Mouse (Mus musculus): ENCODE measurements around the gene Psma7. TPM values are rescaled to one million over a fixed set of nuclear protein-coding genes. Genes with fewer than 3 reads are reported as not detected.

Gene Psma7
- total RNA-seq (2021) = 100 to 1,000 TPM; 163 to 172 TPM

DNA sequence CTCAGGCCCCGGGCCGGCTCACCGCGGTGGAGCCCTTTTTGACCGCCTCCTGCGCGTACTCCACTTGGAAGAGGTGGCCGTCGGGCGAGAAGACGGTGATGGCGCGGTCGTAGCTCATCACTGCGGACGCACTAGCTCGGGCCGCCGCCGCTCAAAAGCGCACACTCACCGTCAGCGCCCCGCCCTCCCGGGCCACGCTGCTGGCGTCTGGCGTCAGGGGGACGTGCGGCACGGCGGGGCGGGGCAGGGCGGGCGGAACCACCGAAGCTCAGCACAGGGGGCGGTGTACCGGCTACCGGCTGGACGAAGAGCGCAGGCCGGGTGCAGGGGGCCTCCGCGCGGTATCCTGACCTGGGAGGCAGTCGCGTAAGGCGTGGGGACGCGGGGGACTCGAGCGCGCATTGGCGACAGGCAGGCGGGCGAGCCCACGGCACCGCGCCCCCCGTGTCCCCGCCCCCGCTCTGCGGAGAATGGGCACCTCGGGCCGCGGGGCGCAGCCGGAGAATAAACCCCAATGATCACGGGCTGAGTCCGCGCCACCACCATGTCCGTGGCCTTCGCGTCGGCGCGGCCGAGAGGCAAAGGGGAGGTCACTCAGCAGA lies at the start of gene Psma7, which contains the start of gene Ss18l1:
TSS of gene Psma7 (minus strand) at position 178 of the 602 bp plus-strand sequence.
TSS of gene Ss18l1 (plus strand) at position 254 of the 602 bp plus-strand sequence.
- intact Hi-C loops (cut with DNase I) = loop anchor here (1.0 to 5.0 kb wide), 2 partner anchors 17 to 65 kb away; partner anchors contain the start of gene Taf4
- peak; percentile 91 to 93 for DNase-seq (ENCODE audit: low spot score in 2 of 2)

DNA sequence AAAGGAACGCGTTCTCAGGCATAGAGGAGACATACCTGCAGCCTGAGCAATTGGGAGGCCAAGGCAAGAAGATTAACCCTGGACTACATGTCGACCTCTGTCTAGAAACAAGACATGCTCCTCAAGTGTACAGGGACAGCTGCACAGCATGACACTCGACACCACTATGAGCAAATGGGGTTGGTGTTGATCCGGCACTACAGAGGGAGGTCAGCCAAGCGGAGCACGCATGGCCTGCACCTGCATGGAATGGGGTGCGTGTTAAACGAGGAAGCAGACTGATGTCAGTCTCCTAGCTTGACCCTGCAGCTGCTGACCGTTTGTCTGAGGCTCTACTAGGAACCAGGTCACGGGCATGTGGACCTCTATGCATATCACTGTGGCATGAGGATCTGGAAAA lies 48.1 kb upstream of the Psma7 start:
- intact Hi-C loops (cut with DNase I) = no loop called here
- no peak for DNase-seq (ENCODE audit: low spot score in 2 of 2)

DNA sequence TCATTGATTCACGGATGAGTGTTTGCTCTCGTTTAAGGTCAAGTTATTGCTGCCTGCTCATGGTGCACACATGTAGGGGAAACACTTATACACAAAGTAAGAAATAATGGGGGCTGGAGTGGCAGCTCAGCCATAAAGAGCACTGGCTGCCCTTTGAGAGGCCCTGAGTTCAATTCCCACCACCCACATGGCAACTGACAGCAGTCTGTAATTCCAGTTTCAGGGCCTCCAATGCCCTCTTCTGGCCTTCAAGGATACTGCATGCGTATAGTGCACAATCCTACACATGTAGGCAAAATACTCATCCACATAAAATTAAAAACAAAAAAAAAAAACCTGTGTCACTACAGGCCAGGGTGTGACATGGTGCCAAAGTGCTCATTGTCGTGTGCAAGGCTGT lies 45.2 kb upstream of the Psma7 start:
- intact Hi-C loops (cut with DNase I) = no loop called here

DNA sequence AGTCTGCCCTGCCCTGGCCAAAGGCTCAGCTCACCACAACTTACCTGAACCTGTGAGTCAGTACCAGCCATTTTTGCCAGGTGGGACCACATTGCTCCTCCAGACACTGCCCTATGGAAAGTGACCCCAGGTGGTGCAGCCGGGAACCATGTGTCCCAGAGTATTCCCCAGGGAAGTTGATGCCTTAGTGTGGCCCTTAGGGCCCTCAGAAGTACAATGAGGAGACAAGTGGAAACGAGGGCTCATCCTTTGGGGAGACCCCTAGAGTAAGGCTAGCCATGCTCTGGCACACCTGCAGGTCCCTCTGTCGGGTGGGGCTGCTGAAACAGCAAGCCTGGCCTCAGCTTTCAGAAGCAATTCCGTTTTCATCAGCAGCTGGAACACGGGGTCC lies 44.4 kb upstream of the Psma7 start:
- DNase-seq (ENCODE audit: low spot score in 2 of 2) = no peak
- intact Hi-C loops (cut with DNase I) = no loop called here

More for the DNA sequence above, 45.2 kb upstream of the Psma7 start:
- DNase-seq (ENCODE audit: low spot score in 2 of 2) = no peak

DNA sequence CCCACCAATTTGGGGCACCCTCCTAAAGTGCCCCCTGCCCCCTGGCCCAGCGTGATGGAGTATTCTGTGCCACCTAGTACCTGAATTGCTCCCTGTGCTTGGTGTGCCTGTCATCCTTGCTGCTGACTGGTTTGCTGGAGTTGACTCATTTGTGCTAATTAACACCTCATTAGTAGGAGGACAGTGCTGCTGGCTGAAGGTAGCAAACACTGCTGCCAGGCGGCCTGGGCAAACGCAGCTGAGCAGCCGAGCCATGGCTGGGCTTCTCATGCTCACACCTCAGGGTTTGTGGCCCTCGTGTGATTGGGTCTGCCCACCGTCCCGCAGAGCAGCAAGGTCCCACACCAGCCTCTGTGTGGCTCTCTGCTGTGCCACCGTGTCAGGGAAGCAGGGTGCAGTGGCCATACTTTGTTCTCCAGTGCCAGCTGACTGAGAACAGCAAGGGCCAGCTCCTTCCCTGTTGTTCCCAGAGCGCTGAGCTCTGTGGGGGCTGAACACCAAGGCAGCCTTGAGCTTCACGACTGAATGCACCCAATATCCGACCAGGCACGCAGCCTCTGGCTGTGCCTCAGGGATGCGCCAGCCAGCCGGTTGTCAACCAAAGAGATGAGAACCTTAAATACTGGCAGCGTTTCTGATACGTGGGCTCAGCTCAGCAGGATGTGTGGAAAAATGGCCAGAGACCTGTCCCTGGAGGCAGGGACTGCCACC lies 43.8 kb upstream of the Psma7 start:
- intact Hi-C loops (cut with DNase I) = no loop called here
- no peak for DNase-seq (ENCODE audit: low spot score in 2 of 2)

DNA sequence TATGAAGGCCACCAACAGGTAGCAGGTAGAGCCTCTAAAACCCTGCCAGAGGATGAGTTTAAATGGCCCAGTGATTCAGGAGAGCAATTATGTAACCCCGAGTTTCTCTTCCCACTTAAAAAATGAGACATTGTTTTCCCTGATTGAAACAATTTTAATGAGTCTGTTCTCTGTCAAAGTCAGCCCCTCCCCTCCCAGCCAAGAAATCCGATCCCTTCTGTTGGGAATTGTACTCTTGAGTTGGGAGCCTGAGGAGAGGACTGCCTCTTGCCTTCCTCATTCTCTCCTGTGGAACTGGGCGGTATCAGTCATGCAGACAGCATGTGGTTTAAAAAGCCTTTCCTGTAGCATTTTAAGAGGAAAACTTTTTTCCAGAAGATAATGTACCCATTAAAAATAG lies 42.3 kb upstream of the Psma7 start:
- intact Hi-C loops (cut with DNase I) = no loop called here
- no peak for DNase-seq (ENCODE audit: low spot score in 2 of 2)

DNA sequence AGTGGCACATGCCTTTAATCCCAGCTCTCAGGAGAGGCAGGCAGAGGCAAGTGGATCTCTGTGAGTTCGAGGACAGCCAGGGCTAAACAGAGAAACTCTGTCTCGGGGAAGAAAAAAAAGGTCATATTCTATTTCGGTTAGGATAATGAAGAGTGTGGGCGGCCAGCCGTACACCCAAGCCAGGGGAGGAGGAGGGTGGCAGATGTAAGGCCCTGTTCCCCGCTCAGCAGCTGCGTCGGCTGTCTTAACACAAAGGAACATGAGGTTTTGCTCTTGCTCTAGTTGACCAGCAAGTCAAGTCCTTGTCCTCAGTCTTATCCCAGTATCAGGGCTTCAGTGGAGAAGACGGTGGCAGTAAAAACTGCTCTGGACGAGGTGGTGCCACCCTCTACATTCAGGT lies 40.8 kb upstream of the Psma7 start:
- DNase-seq (ENCODE audit: low spot score in 2 of 2) = no peak
- intact Hi-C loops (cut with DNase I) = no loop called here

DNA sequence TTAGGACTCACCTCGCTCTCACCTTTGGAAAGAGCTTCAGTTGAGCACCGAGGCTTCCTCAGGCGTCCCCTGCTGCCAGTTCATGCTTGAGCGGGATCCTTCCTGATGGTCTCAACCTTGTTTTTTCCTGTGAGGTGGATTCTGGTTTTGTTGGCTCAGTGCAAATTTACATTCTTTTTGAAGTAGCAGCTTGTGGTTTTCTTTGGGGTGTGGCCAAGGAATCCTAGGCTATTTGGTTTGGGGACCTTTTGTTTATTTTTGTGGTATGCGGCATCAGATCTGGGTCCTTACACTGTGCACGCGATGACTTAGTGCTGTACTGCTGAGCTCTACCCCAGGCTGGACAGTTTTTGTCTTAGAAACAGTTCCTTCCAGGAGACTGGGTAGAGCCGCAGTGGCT lies 38.4 kb upstream of the Psma7 start:
- intact Hi-C loops (cut with DNase I) = no loop called here
- DNase-seq (ENCODE audit: low spot score in 2 of 2) = no peak

DNA sequence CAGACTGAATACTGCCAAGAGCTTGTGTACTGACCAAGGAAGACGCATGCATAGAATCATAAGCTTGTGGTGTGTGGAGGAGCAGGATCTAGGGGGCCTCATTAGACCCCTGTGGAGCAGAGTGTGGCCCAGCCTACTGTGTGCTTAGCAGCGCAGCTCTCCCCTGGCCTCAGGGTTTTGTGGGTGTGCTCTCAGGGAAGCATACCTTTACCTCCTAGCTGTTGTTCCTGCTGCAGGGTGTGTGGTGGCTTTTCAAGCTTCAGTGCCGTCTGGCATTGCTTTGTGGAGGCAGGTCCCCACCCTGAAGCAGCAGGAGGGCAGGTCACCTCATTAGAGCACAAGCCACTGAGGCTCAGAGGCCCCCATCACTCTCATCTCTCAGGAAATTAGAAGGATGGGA lies 35.4 kb upstream of the Psma7 start:
- intact Hi-C loops (cut with DNase I) = loop anchor here (10.0 kb wide), 1 partner anchor 177 kb away; the partner anchor contains the start of gene Rps21
- no peak for DNase-seq (ENCODE audit: low spot score in 2 of 2)

DNA sequence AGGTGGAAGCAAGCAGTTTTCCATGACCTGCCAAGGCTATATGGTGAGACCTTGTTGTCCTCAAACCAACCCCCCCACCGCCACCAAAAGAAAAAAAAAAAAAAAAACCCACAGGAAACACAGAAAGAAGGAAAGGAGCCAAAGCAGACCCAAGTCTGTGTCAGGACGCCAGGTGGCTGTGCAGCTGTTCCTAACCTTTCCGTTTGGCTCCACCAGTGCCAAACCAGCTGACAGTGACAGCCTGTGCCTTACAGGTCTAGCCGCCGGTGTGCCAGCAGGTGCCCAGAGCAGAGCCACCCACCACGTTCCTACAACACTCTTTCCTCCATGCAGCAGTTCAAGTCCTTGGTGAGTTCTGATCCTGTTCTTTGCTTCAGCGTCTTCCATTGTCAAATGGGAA lies 30.7 kb upstream of the Psma7 start:
- no peak for DNase-seq (ENCODE audit: low spot score in 2 of 2)
- intact Hi-C loops (cut with DNase I) = loop anchor here (10.0 kb wide), 1 partner anchor 182 kb away; the partner anchor contains the start of gene Rps21

DNA sequence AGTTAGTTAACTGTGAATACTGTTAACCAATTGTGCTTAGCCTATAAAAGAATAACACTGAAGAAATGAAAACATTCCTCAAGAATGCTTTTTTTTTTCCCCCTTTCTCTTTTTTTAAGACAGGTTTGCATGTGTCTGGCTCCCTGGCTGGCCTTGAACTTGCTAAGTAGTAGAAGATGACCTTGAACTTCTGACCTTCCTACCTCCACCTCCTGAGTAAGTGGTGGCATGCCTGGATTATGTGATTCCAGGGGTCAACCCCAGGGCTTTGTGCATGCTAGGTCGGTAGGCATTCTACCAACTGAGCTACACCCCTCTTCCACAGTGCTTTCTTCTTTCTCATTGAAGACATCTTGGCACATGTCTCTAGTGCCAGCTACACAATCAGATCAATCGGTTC lies 29.4 kb upstream of the Psma7 start:
- intact Hi-C loops (cut with DNase I) = loop anchor here (10.0 kb wide), 1 partner anchor 183 kb away; the partner anchor contains the start of gene Rps21
- no peak for DNase-seq (ENCODE audit: low spot score in 2 of 2)

DNA sequence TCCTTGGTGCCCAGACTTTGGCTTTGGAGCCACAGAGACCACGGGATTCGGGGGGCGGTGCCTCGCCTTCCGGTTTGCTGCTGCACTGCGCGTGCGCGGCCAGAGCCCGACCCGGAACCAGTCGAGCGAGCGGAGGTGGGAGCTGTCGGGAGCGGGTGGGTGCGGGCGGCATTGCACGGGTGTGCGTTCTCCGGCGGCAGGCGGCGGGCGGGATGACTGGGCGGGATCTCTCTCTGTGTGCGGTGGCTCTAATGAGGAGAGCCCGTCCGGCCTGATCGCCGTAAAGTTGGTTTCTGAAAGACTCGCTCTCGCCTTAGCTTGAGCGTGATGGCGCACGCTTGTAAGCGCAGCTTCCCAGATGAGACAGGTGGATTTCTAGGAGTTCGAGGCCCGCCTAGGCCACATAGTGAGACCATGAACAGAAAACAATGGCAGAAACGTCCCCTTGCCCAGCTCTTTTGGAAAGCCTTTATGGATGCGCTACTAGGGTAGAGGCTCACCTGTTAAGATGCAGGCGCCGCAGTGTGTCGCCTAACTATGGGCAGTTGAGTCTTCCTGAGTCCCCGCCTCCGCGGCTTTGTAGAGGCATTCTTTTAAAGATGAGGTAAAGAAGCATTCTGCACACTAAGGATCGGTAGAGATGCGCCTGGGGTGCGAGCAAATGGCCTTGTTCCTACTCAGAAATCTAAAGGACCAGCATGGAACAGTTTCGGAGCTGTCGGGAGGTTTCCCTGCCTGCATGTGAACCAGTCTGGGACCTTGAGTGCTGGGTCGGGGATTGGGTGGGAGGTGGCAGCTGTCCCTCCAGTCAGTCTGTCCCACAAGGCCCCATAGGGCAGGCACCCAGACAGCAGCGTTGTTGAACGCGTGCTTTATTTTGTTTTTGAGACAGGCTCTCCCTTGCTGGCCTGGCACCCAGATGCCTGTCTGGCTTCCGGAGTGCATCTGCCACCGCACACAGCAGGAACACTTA lies 28.5 kb upstream of the Psma7 start, which contains the start of gene Mtg2:
TSS of gene Mtg2 (plus strand) at position 108 of the 973 bp plus-strand sequence.
- intact Hi-C loops (cut with DNase I) = loop anchor here (10.0 kb wide), 1 partner anchor 184 kb away; the partner anchor contains the start of gene Rps21
- DNase-seq (ENCODE audit: low spot score in 2 of 2) = peak; percentile 98

DNA sequence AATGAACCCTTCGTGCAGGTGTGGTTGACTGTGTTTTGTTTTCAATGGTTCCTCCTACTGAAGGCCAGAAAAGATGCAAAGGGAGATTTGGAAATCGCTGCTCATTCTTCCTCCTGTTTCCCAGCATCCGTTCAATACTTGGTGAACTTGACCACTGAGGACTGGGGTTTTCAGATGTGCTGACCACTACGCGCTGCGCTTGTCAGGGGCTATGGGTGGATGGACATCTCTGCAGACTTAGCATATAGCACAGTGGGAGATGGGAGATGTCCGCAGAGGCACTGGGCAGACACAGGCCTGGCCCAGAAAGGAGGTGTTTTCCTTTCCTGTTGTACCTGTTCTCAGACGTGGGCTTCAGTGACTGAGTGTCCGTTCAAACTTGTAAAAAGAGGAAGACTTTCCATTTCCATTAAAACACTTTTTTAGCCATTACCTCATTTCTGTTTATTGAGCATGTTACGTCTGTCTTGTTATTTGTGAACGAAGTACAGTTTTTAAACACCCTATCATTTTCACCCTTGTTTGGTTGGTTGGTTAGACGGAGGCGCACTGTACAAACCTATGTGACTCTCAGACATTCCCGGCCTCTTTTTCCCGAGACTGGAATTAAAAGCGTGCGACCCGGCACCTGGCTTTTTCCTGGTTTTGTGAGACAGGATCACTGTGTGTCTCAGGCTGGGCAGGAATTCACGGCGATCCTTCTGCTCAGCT lies 27.7 kb upstream of the Psma7 start:
- intact Hi-C loops (cut with DNase I) = loop anchor here (10.0 kb wide), 1 partner anchor 185 kb away; the partner anchor contains the start of gene Rps21
- no peak for DNase-seq (ENCODE audit: low spot score in 2 of 2)

DNA sequence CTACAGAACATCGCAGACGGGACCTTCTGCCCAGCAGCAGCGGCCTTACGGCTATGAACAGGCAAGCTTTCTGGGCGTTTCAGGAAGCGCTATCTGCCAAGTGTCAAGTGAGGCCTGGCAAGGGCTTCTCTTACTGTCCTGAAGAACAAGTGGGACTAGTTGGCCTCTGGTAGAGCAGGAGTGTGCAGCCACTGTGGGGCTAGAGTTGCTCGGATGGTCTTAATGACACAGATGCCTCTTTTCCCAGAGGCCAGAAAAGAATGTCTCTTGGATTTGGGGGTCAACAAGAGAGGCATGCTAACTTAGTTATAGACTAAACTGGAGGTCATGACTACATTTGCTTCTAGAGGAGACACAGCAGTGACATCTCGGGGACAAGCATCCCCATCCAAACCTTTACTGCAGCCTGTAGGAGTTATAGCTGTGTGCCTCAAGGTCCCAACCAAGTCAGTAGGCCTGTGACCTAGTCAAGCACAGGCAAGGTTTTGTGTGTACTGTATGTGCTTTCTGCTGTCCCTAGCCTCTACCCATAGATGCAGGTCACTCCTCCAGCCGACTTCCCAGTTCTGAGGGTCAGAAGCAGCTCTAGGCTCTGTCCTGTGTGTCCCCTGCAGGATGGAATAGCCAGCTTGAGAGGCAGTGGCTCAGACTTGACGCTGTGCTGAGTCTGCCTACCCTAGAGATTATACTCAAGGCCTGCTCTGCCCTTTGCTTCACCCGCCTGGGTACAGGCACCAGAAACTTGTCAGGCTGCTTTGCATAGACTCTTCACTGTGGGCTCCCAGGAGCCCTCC lies 21.3 kb upstream of the Psma7 start:
- DNase-seq (ENCODE audit: low spot score in 2 of 2) = no peak
- intact Hi-C loops (cut with DNase I) = no loop called here

DNA sequence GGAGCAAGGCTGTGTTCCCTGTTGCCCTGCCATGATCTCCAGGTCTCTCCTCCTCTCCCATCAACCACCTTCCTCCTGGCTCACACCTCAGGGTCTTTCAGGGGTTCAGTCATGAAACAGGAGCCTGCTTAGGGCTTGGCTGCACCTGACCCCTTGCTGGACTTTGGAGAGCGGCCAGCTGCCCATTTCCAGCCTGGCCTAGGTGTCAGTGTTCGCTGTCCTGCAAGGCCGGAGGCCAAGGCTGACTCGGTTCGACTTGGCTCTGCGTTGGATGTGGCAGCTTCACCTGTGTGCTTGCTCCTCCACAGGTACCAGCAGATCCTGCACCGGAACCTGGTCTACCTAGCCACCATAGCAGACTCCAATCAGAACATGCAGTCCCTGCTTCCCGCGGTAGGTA lies 10.8 kb upstream of the Psma7 start:
- intact Hi-C loops (cut with DNase I) = no loop called here
- no peak for DNase-seq (ENCODE audit: low spot score in 2 of 2)

DNA sequence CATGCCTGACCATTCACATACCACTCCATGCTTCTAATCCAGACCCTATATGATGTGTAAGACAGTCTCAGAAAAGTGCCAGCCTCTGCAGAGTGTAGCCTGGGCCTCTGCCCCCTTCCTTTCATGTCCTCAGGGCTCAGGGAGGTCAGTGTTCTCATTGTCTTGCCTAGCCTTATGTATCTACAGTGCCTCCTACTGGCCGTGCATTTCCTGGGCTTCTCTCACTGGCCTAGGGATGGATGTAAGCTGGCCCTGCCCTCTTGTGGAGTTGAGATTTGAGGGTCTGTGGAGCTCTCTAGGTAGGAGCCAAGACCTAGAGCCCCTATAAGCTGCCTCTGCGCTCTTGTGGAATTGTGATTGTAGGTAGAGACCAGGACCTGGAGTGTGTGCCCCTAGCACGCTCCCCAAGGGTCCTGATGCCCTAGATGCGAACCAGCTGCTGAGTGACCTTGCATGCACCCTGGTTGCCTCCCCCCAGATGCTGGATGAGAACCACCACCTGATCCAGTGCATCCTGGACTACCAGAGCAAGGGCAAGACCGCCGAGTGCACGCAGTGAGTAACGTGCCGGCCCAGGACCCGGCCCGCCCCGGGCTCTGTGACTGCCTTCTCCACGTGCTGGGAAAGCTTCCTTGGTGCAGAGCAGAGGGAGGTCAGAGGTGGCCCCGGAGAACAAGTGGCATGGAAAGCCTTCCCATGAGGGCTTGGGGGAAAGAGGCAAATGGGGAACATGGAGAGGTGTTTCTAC lies 9.9 kb upstream of the Psma7 start:
- DNase-seq (ENCODE audit: low spot score in 2 of 2) = no peak
- intact Hi-C loops (cut with DNase I) = loop anchor here (2.0 kb wide), 1 partner anchor 133 kb away; no protein-coding TSS in a partner anchor

DNA sequence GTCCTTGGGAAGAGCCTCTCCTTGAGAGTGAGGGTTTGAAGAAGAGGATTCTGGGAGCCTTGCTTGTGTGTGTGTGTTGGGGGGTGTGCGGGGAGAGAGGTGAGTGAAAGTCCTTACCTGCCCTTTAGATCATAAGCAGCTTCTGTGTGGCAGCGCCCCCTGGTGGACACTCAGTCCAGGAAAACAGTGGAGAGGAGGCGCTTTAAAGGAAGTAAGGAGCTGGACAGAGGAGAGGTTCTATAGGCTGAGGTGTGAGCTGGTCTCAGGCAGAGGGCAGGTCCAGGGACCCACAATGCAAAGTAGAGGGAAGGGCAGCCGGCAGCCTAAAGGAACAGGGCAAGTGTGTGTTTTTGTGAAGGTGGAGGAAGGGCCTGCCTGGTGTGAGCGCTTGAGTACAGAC lies 8.8 kb upstream of the Psma7 start:
- DNase-seq (ENCODE audit: low spot score in 2 of 2) = peak; percentile 72 to 74
- intact Hi-C loops (cut with DNase I) = loop anchor here (2.0 kb wide), 1 partner anchor 132 kb away; no protein-coding TSS in a partner anchor
